Mouse (Mus musculus): Measurements from ENCODE around the gene Ahnak2.

DNA sequence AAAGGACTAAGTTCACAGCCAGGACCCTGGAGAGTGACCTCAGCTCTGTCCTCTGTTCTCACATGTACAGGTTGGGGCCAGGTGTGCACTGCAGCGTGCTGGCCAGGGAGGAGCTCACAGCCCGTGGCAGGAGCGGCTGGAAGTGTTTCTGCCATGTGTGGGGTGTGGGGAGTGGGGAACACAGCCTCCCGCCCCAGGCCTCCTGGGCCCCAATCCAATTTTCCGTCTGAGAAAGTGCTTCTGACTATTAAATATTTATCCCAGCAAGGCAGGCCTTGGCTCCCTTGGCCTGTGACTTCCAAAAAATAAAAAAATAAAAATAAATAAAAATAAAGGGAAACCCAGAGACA lies 4.2 kb downstream of the Ahnak2 start:
- TF ChIP-seq POLR2A (IDR thresholded peaks at IDR 0.05; ENCODE audit: borderline replicate concordance, insufficient read depth, low read length) (no peak), CTCF (IDR thresholded peaks at IDR 0.05; ENCODE audit: borderline replicate concordance, insufficient read depth, low read depth, low read length) (no peak)

Data from cerebellum, adult 2 months (tissue).